Mouse (Mus musculus) kidney, adult 18-20 months (tissue): ENCODE results near the gene Ppm1n.

ENCODE experiments used
- DNase-seq: peaks from one replicate; pipeline ENCODE4 v3.0.0; 2021

Gene Ppm1n

GRCm38 (mm10) chr7:19306819-19307738 lies 27.2 kb upstream of the Ppm1n start:
- DNase-seq = no peak

- DNase-seq = no peak
Measured at GRCm38 (mm10) chr7:19305796-19306765, 26.2 kb upstream of the Ppm1n start.

- no peak for DNase-seq
Measured at GRCm38 (mm10) chr7:19305413-19305735, 25.5 kb upstream of the Ppm1n start.

GRCm38 (mm10) chr7:19304501-19305412 lies 24.9 kb upstream of the Ppm1n start:
- peak; percentile 13 for DNase-seq

GRCm38 (mm10) chr7:19303770-19304169 lies 23.9 kb upstream of the Ppm1n start:
- DNase-seq = peak; percentile 79

GRCm38 (mm10) chr7:19303046-19303305 lies 23.1 kb upstream of the Ppm1n start:
- DNase-seq = no peak

- no peak for DNase-seq
Measured at GRCm38 (mm10) chr7:19302264-19303045, 22.6 kb upstream of the Ppm1n start.

- DNase-seq = no peak
Measured at GRCm38 (mm10) chr7:19301461-19302263, 21.8 kb upstream of the Ppm1n start.

GRCm38 (mm10) chr7:19300501-19301421 lies 20.9 kb upstream of the Ppm1n start:
- DNase-seq = peak; percentile 81

GRCm38 (mm10) chr7:19299194-19299593 lies 19.3 kb upstream of the Ppm1n start:
- DNase-seq = no peak

GRCm38 (mm10) chr7:19297794-19298193 lies 17.9 kb upstream of the Ppm1n start:
- DNase-seq = no peak

GRCm38 (mm10) chr7:19297034-19297433 lies 17.2 kb upstream of the Ppm1n start:
- no peak for DNase-seq

GRCm38 (mm10) chr7:19295503-19296185 lies 15.8 kb upstream of the Ppm1n start:
- peak; percentile 99 for DNase-seq

GRCm38 (mm10) chr7:19290969-19291596 lies 11.2 kb upstream of the Ppm1n start:
- no peak for DNase-seq

- DNase-seq = peak; percentile 66
Measured at GRCm38 (mm10) chr7:19284763-19285162, 4.9 kb upstream of the Ppm1n start.

- no peak for DNase-seq
Measured at GRCm38 (mm10) chr7:19283406-19283804, 3.5 kb upstream of the Ppm1n start.

- peak; percentile 62 for DNase-seq
Measured at GRCm38 (mm10) chr7:19282791-19283405, 3.0 kb upstream of the Ppm1n start.

- peak; percentile 80 for DNase-seq
Measured at GRCm38 (mm10) chr7:19282385-19282784, 2.5 kb upstream of the Ppm1n start, which contains the start of gene Rtn2. Gene Rtn2, plus strand, starts transcription at chr7:19282624.
